Mouse (Mus musculus): ENCODE measurements around the gene Fbxw9. TPM values are rescaled to one million over a fixed set of nuclear protein-coding genes. Genes with fewer than 3 reads are reported as not detected.

Gene Fbxw9
- polyA plus RNA-seq, 1 experiment = 14.3 TPM

GRCm38 (mm10) chr8:85072364-85072929, 12.6 kb downstream of the Fbxw9 start:
- Histone ChIP-seq H3K27ac (ENCODE audit: control insufficient read depth, insufficient read depth, low read depth, low read length, poor library complexity) (no peak overlapping the region), H3K4me1 (ENCODE audit: control insufficient read depth, insufficient read depth, low read length) (no peaks in the 10 kb centered on the region; the same call in 1 of the 2 replicates), H3K4me3 (replicated peaks; ENCODE audit: control insufficient read depth, low read depth, low read length) (peak overlapping the region; percentile 95)
- TF ChIP-seq POLR2A (IDR thresholded peaks at IDR 0.05; ENCODE audit: borderline replicate concordance, control insufficient read depth, low read depth, low read length) (no peak), CTCF (IDR thresholded peaks at IDR 0.05; ENCODE audit: control insufficient read depth, insufficient read depth, low read length) (no peak)
- 41% methylated on average over 9 of the region's 9 CpGs for WGBS

DNA sequence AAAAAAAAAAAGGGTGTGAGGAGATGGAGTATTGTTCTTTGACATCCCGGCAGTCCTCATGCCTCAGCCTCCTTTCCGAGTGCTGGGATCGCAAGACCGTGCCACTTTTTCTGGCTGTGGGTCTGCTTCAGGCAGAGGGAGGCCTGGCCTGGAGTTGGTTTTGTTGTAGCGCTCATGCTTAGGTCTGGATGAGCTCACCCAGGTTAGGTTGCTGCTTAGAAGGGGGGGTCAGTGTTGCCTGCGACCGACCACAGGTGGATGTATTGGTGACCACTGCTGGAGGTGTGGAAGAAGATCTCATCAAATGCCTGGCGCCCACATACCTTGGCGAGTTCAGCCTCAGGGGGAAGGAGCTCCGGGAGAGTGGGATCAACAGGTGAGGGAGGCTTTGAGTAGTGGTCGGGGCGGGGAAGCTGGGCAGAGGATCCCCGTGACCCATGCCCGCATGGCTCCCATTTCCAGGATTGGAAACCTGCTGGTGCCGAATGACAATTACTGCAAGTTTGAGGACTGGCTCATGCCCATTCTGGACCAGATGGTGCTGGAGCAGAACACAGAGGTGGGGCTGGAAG, 13.3 kb downstream of the Fbxw9 start:
- Histone ChIP-seq H3K4me1 (ENCODE audit: control insufficient read depth, insufficient read depth, low read length) (no peaks in the 10 kb centered on the region; the same call in 1 of the 2 replicates), H3K27ac (ENCODE audit: control insufficient read depth, insufficient read depth, low read depth, low read length, poor library complexity) (no peak overlapping the region), H3K4me3 (replicated peaks; ENCODE audit: control insufficient read depth, low read depth, low read length) (peak overlapping the region; percentile 2)
- TF ChIP-seq CTCF (IDR thresholded peaks at IDR 0.05; ENCODE audit: control insufficient read depth, insufficient read depth, low read length) (no peak), POLR2A (IDR thresholded peaks at IDR 0.05; ENCODE audit: borderline replicate concordance, control insufficient read depth, low read depth, low read length) (no peak)
- WGBS = 92% methylated on average over 15 of the region's 15 CpGs

GRCm38 (mm10) chr8:85074167-85074566, 14.3 kb downstream of the Fbxw9 start:
- Histone ChIP-seq H3K4me1 (ENCODE audit: control insufficient read depth, insufficient read depth, low read length) (no peaks in the 10 kb centered on the region; the same call in 1 of the 2 replicates), H3K4me3 (replicated peaks; ENCODE audit: control insufficient read depth, low read depth, low read length) (no peak overlapping the region), H3K27ac (ENCODE audit: control insufficient read depth, insufficient read depth, low read depth, low read length, poor library complexity) (no peak overlapping the region; the same call in 1 of the 2 replicates)
- TF ChIP-seq CTCF (IDR thresholded peaks at IDR 0.05; ENCODE audit: control insufficient read depth, insufficient read depth, low read length) = no peak
- TF ChIP-seq POLR2A (IDR thresholded peaks at IDR 0.05; ENCODE audit: borderline replicate concordance, control insufficient read depth, low read depth, low read length) = no peak
- 91% methylated on average over 10 of the region's 10 CpGs for WGBS

- 93% methylated on average over 10 of the region's 10 CpGs for WGBS
- no peak for TF ChIP-seq CTCF (IDR thresholded peaks at IDR 0.05; ENCODE audit: control insufficient read depth, insufficient read depth, low read length)
- no peak for TF ChIP-seq POLR2A (IDR thresholded peaks at IDR 0.05; ENCODE audit: borderline replicate concordance, control insufficient read depth, low read depth, low read length)
- Histone ChIP-seq H3K4me3 (replicated peaks; ENCODE audit: control insufficient read depth, low read depth, low read length) (no peak overlapping the region), H3K27ac (ENCODE audit: control insufficient read depth, insufficient read depth, low read depth, low read length, poor library complexity) (no peak overlapping the region), H3K4me1 (ENCODE audit: control insufficient read depth, insufficient read depth, low read length) (no peaks in the 10 kb centered on the region; the same call in 1 of the 2 replicates)
These were observed 14.8 kb downstream of the Fbxw9 start for GRCm38 (mm10) chr8:85074617-85075016.

- H3K4me1 ChIP-seq (ENCODE audit: control insufficient read depth, insufficient read depth, low read length) = no peaks in the 10 kb centered on the region; the same call in 1 of the 2 replicates
- no peak overlapping the region for H3K27ac ChIP-seq (ENCODE audit: control insufficient read depth, insufficient read depth, low read depth, low read length, poor library complexity)
- no peak for TF ChIP-seq POLR2A (IDR thresholded peaks at IDR 0.05; ENCODE audit: borderline replicate concordance, control insufficient read depth, low read depth, low read length)
- TF ChIP-seq CTCF (IDR thresholded peaks at IDR 0.05; ENCODE audit: control insufficient read depth, insufficient read depth, low read length) = peak; percentile 41; the same call in 1 of the 2 replicates
- no peak overlapping the region for H3K4me3 ChIP-seq (replicated peaks; ENCODE audit: control insufficient read depth, low read depth, low read length)
- 81% methylated on average over 9 of the region's 9 CpGs for WGBS
These were observed 16.1 kb downstream of the Fbxw9 start for GRCm38 (mm10) chr8:85076001-85076400.

DNA sequence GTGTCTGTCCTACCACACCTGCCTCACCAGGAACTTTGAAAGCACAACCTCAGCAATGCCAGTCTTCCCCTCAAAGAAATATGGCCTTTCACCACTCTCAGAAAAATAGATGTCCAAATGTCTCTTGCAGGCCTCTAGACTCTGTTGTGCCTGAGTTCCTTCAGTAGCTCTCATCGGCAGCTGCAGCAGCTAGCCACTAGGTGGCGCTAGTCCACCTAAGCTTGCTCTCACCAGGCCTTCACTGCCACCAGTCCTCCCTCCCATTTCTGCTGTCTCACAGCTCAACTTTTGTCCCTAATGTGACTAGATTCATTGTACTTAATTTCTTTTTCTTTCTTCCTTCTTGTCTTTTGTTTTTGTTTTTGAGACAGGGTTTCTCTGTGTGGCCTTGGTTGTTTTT, 17.1 kb downstream of the Fbxw9 start:
- Histone ChIP-seq H3K4me3 (replicated peaks; ENCODE audit: control insufficient read depth, low read depth, low read length) (no peak overlapping the region), H3K27ac (ENCODE audit: control insufficient read depth, insufficient read depth, low read depth, low read length, poor library complexity) (no peak overlapping the region), H3K4me1 (ENCODE audit: control insufficient read depth, insufficient read depth, low read length) (no peaks in the 10 kb centered on the region; the same call in 1 of the 2 replicates)
- TF ChIP-seq CTCF (IDR thresholded peaks at IDR 0.05; ENCODE audit: control insufficient read depth, insufficient read depth, low read length) = peak; percentile 99
- no peak for TF ChIP-seq POLR2A (IDR thresholded peaks at IDR 0.05; ENCODE audit: borderline replicate concordance, control insufficient read depth, low read depth, low read length)
- 0% methylated on average over 2 of the region's 2 CpGs for WGBS

GRCm38 (mm10) chr8:85080214-85080531, 20.3 kb downstream of the Fbxw9 start:
- Histone ChIP-seq H3K27ac (ENCODE audit: control insufficient read depth, insufficient read depth, low read depth, low read length, poor library complexity) (peak overlapping the region; percentile 88), H3K4me1 (ENCODE audit: control insufficient read depth, insufficient read depth, low read length) (no peaks in the 10 kb centered on the region; the same call in 1 of the 2 replicates), H3K4me3 (replicated peaks; ENCODE audit: control insufficient read depth, low read depth, low read length) (peak overlapping the region; percentile 94)
- TF ChIP-seq CTCF (IDR thresholded peaks at IDR 0.05; ENCODE audit: control insufficient read depth, insufficient read depth, low read length) = no peak
- TF ChIP-seq POLR2A (IDR thresholded peaks at IDR 0.05; ENCODE audit: borderline replicate concordance, control insufficient read depth, low read depth, low read length) = no peak
- under 1% methylated on average over 25 of the region's 25 CpGs for WGBS

GRCm38 (mm10) chr8:85080532-85081215, 20.8 kb downstream of the Fbxw9 start, which contains the start of gene Wdr83os:
Gene Wdr83os, plus strand, starts transcription at chr8:85080740.
- under 1% methylated on average over 30 of the region's 30 CpGs for WGBS

More at GRCm38 (mm10) chr8:85080532-85081215, 20.8 kb downstream of the Fbxw9 start, which contains the start of gene Wdr83os:
- TF ChIP-seq POLR2A (IDR thresholded peaks at IDR 0.05; ENCODE audit: borderline replicate concordance, control insufficient read depth, low read depth, low read length) (no peak), CTCF (IDR thresholded peaks at IDR 0.05; ENCODE audit: control insufficient read depth, insufficient read depth, low read length) (no peak)
- H3K27ac ChIP-seq (ENCODE audit: control insufficient read depth, insufficient read depth, low read depth, low read length, poor library complexity) = peak within 1 kb of the TSS; percentile 88
- H3K4me3 ChIP-seq (replicated peaks; ENCODE audit: control insufficient read depth, low read depth, low read length) = peak within 1 kb of the TSS; percentile 94
- H3K4me1 ChIP-seq (ENCODE audit: control insufficient read depth, insufficient read depth, low read length) = no peaks in the 10 kb centered on the region; the same call in 1 of the 2 replicates

Data from bone marrow, adult 2 months (tissue).